In genomic region chr10:115801464-115801863, GRCm38 (mm10) we compare ENCODE assay signal across 29 mouse cellular contexts. TPM values are rescaled to one million over a fixed set of nuclear protein-coding genes. Genes with fewer than 3 reads are reported as not detected.
A peak's percentile ranks its signal among the peaks of the same experiment; 100 is the strongest.
DNase-seq lines count a peak whose midpoint lies in the region; ATAC-seq and TF ChIP-seq lines count a peak whose summit lies in the region.
"Had no signal": no experiment of that assay in that cellular context is flagged by ENCODE, and none has a peak within 500 bp of the region (broad histone marks: within the 10 kb centered on the region; RNA-seq: fewer than 3 reads in every experiment).

No protein-coding gene starts in this region.

- H3K4me2 ChIP-seq in kidney, embryonic 14.5 days (replicated peaks; ENCODE audit: low read depth, low read length): no peak overlapping the region
- H3K4me2 ChIP-seq in liver, embryonic 11.5 days: no peak overlapping the region
- no peak overlapping the region for H3K4me2 ChIP-seq in intestine, postnatal 0 days (replicated peaks; ENCODE audit: low read depth)
- H3K4me2 ChIP-seq: embryonic facial prominence, embryonic 13.5 days; heart, embryonic 13.5 days; limb, embryonic 13.5 days; midbrain, embryonic 12.5 days; neural tube, embryonic 12.5 days had no signal

- no peak overlapping the region for H3K27ac ChIP-seq in kidney, embryonic 14.5 days (ENCODE audit: low read depth, low read length)
- no peak overlapping the region for H3K27ac ChIP-seq in liver, adult 2 months (replicated peaks; ENCODE audit: insufficient read depth, low read depth, low read length)
- H3K27ac ChIP-seq in liver, embryonic 11.5 days (ENCODE audit: low read depth, low read length): no peak overlapping the region
- peak overlapping the region; percentile 50; the same call in 1 of the 2 replicates for H3K27ac ChIP-seq in intestine, postnatal 0 days (ENCODE audit: low read depth, low read length)
- H3K27ac ChIP-seq: embryonic facial prominence, embryonic 13.5 days; forebrain, embryonic 10.5 days; heart, embryonic 13.5 days; left cerebral cortex, adult 2 months; limb, embryonic 13.5 days; midbrain, embryonic 12.5 days; neural tube, embryonic 12.5 days; stomach, postnatal 0 days had no signal

- WGBS in kidney, embryonic 14.5 days: 81% methylated on average over 3 of the region's 3 CpGs
- WGBS in liver, adult 2 months: 34% methylated on average over 3 of the region's 3 CpGs
- 75% methylated on average over 3 of the region's 3 CpGs for WGBS in liver, embryonic 11.5 days
- 29% methylated on average over 3 of the region's 3 CpGs for WGBS in intestine, postnatal 0 days

- H3K36me3 ChIP-seq in kidney, embryonic 14.5 days (ENCODE audit: control insufficient read depth, insufficient read depth, low read length): no peaks in the 10 kb centered on the region
- H3K36me3 ChIP-seq in liver, adult 2 months (ENCODE audit: control insufficient read depth, insufficient read depth, low read length): no peaks in the 10 kb centered on the region
- H3K36me3 ChIP-seq in liver, embryonic 11.5 days (ENCODE audit: control insufficient read depth, insufficient read depth, low read length): no peaks in the 10 kb centered on the region
- H3K36me3 ChIP-seq in intestine, postnatal 0 days (ENCODE audit: control insufficient read depth, insufficient read depth): no peaks in the 10 kb centered on the region
- H3K36me3 ChIP-seq: embryonic facial prominence, embryonic 13.5 days; forebrain, embryonic 10.5 days; heart, embryonic 13.5 days; limb, embryonic 13.5 days; midbrain, embryonic 12.5 days; neural tube, embryonic 12.5 days had no signal

- H3K4me1 ChIP-seq in kidney, embryonic 14.5 days (ENCODE audit: control insufficient read depth, insufficient read depth, low read length): no peaks in the 10 kb centered on the region
- H3K4me1 ChIP-seq in liver, adult 2 months (ENCODE audit: control insufficient read depth, insufficient read depth, low read length): no peaks in the 10 kb centered on the region
- H3K4me1 ChIP-seq in liver, embryonic 11.5 days (replicated peaks; ENCODE audit: control insufficient read depth, insufficient read depth, low read length): no peaks in the 10 kb centered on the region
- H3K4me1 ChIP-seq in intestine, postnatal 0 days (replicated peaks; ENCODE audit: control insufficient read depth, insufficient read depth, low read length): no peaks in the 10 kb centered on the region
- H3K4me1 ChIP-seq: embryonic facial prominence, embryonic 13.5 days; heart, embryonic 13.5 days; limb, embryonic 13.5 days; midbrain, embryonic 12.5 days; neural tube, embryonic 12.5 days had no signal

- H3K4me3 ChIP-seq in kidney, embryonic 14.5 days (ENCODE audit: low read length): no peak overlapping the region
- no peak overlapping the region for H3K4me3 ChIP-seq in liver, adult 2 months (ENCODE audit: insufficient read depth, low read depth, low read length)
- H3K4me3 ChIP-seq in liver, embryonic 11.5 days (ENCODE audit: low read depth, low read length): no peak overlapping the region
- H3K4me3 ChIP-seq in intestine, postnatal 0 days (ENCODE audit: low read depth, low read length): no peak overlapping the region
- H3K4me3 ChIP-seq: embryonic facial prominence, embryonic 13.5 days; forebrain, embryonic 10.5 days; heart, embryonic 13.5 days; left cerebral cortex, adult 2 months; limb, embryonic 13.5 days; midbrain, embryonic 12.5 days; myocyte; neural tube, embryonic 12.5 days had no signal

- H3K27me3 ChIP-seq in kidney, embryonic 14.5 days (ENCODE audit: control insufficient read depth, insufficient read depth, low read length): no peaks in the 10 kb centered on the region
- H3K27me3 ChIP-seq in liver, adult 2 months (ENCODE audit: control insufficient read depth, insufficient read depth, low read length): no peaks in the 10 kb centered on the region
- H3K27me3 ChIP-seq in liver, embryonic 11.5 days (replicated peaks; ENCODE audit: control insufficient read depth, insufficient read depth, low read length): no peaks in the 10 kb centered on the region
- no peaks in the 10 kb centered on the region for H3K27me3 ChIP-seq in intestine, postnatal 0 days (replicated peaks; ENCODE audit: control insufficient read depth, insufficient read depth, low read length)
- H3K27me3 ChIP-seq: embryonic facial prominence, embryonic 13.5 days; heart, embryonic 13.5 days; limb, embryonic 13.5 days; midbrain, embryonic 12.5 days; neural tube, embryonic 12.5 days had no signal

- intact Hi-C loops in left cerebral cortex, postnatal 10 days (cut with DNase I): no loop called here

- TF ChIP-seq POLR2A in liver, adult 2 months (IDR thresholded peaks at IDR 0.05; ENCODE audit: extremely low read depth, insufficient read depth, low read length): no peak

- no peak overlapping the region for H3K9ac ChIP-seq in kidney, embryonic 14.5 days (ENCODE audit: low read depth, low read length)
- H3K9ac ChIP-seq in liver, adult 2 months (ENCODE audit: low read depth, low read length): no peak overlapping the region
- H3K9ac ChIP-seq in liver, embryonic 11.5 days (ENCODE audit: low read depth, low read length): no peak overlapping the region
- H3K9ac ChIP-seq in intestine, postnatal 0 days (ENCODE audit: low read depth, low read length): no peak overlapping the region
- H3K9ac ChIP-seq: embryonic facial prominence, embryonic 13.5 days; heart, embryonic 13.5 days; limb, embryonic 13.5 days; liver, postnatal 0 days; midbrain, embryonic 12.5 days; neural tube, embryonic 12.5 days had no signal

- ATAC-seq in kidney, embryonic 14.5 days (ENCODE audit: low FRiP score, low TSS enrichment): no peak
- ATAC-seq in liver, embryonic 11.5 days (replicated peaks; ENCODE audit: low FRiP score): no peak
- ATAC-seq in intestine, postnatal 0 days: peak; percentile 67; the same call in 1 of the 2 replicates
- ATAC-seq: forebrain, embryonic 16.5 days; hindbrain, embryonic 16.5 days; liver, postnatal 0 days had no signal

- TF ChIP-seq CTCF in liver, adult 2 months (IDR thresholded peaks at IDR 0.05; ENCODE audit: low read depth, low read length): no peak
- TF ChIP-seq CTCF in intestine, postnatal 0 days (IDR thresholded peaks at IDR 0.05; ENCODE audit: low read depth): no peak

- H3K79me2 ChIP-seq in liver, adult 2 months (ENCODE audit: control insufficient read depth, insufficient read depth, low read length): no peaks in the 10 kb centered on the region

- DNase-seq in kidney, adult 18-20 months: peak; percentile 27
- DNase-seq in liver, adult 2 months (ENCODE audit: extremely low read depth, low read depth, low spot score): peak; percentile 13
- DNase-seq in liver, embryonic 11.5 days (ENCODE audit: low spot score): no peak
- DNase-seq in skeletal muscle tissue, adult 2 months (ENCODE audit: low read depth, low spot score): peak; percentile 57
- DNase-seq in left cerebral cortex, postnatal 10 days (ENCODE audit: extremely low spot score in 1 of 2, low spot score in 2 of 2): no peak
- DNase-seq: adrenal gland, postnatal 25 days; B cell, adult 2 months; cerebellum, adult 11-12 months; cerebellum, postnatal 10 days; gastrocnemius, postnatal 14 days; heart, postnatal 14 days; liver, postnatal 0 days; lung, postnatal 36 days; right cerebral cortex, adult 18-20 months; thymus, adult 18-20 months; thymus, postnatal 36 days had no signal

- H3K9me3 ChIP-seq in kidney, embryonic 14.5 days (ENCODE audit: control insufficient read depth, low read length): no peaks in the 10 kb centered on the region
- H3K9me3 ChIP-seq in liver, embryonic 11.5 days (ENCODE audit: control insufficient read depth, low read length): no peaks in the 10 kb centered on the region
- no peaks in the 10 kb centered on the region for H3K9me3 ChIP-seq in intestine, postnatal 0 days (ENCODE audit: control insufficient read depth)
- H3K9me3 ChIP-seq: embryonic facial prominence, embryonic 13.5 days; forebrain, embryonic 10.5 days; heart, embryonic 13.5 days; limb, embryonic 13.5 days; midbrain, embryonic 12.5 days; neural tube, embryonic 12.5 days had no signal

RNA-seq across cellular contexts. Expression of gene Tspan8, which starts 15.2 kb away (rescaled TPM):
- polyA plus RNA-seq in kidney, embryonic 14.5 days (2014; fragmentation: Nextera tagmentation; extraction: Ambion mirVana): 26.9 and 31.3 TPM in 2 replicates
- total RNA-seq in liver, adult 2 months (2014; rRNA removed): 1.6 and 1.9 TPM in 2 replicates
- polyA plus RNA-seq in liver, adult 2 months (2012; rRNA removed): 0.20 and 0.31 TPM in 2 replicates
- 39.6 and 42.1 TPM in 2 replicates for polyA plus RNA-seq in liver, embryonic 11.5 days (2014; fragmentation: Nextera tagmentation; extraction: Ambion mirVana)
- polyA plus RNA-seq in intestine, postnatal 0 days (2015; fragmentation: Nextera tagmentation; extraction: Ambion mirVana): 204 and 208 TPM in 2 replicates
- 1 to 10 TPM in 1 of 2 experiments, under 1 TPM in 1; 0.99 to 1.3 TPM for total RNA-seq in left cerebral cortex, postnatal 10 days (2021)

Comparison
In these comparisons a context has a peak if more than half of its experiments do, and no peak if none do; other contexts are left out.
1. DNase-seq: peak in kidney, adult 18-20 months (single experiment), liver, adult 2 months (single experiment) and skeletal muscle tissue, adult 2 months (single experiment); none in liver, embryonic 11.5 days (single experiment) and left cerebral cortex, postnatal 10 days (0 of 2).
2. RNA of gene Tspan8, which starts 15.2 kb away (polyA plus RNA-seq): 204 to 208 TPM in intestine, postnatal 0 days, 39.6 to 42.1 TPM in liver, embryonic 11.5 days and 26.9 to 31.3 TPM in kidney, embryonic 14.5 days; 0.20 to 0.31 TPM in liver, adult 2 months; every median in the first group is over 10 times any median in the second.